Mouse (Mus musculus) hindbrain, embryonic 15.5 days (tissue): Measurements from ENCODE around the gene Dut. TPM values are rescaled to one million over a fixed set of nuclear protein-coding genes. Genes with fewer than 3 reads are reported as not detected.

Experiments
- ATAC-seq: fragments of 200-750 bp; cut with Nextera tagmentation; 2 replicates; pipeline ENCODE4 v1.8.0; 2017; ENCODE audit warnings: low read depth, moderate number of reproducible peaks, moderate TSS enrichment; ENCODE audit not compliant: low FRiP score
- H3K27ac ChIP-seq: fragments of 300-500 bp; sonication (generic); replicated peaks from 2 replicates; pipeline ENCODE4 v1.5.1; 2015; ENCODE audit warnings: mild to moderate bottlenecking, inconsistent platforms
- H3K27me3 ChIP-seq: fragments of 300-500 bp; sonication (generic); 2 replicates; pipeline ENCODE4 v1.6.1; 2015; ENCODE audit warnings: control low read depth, inconsistent platforms
- H3K36me3 ChIP-seq: fragments of 300-500 bp; sonication (generic); 2 replicates; pipeline ENCODE4 v1.6.1; 2015; ENCODE audit warnings: control low read depth, inconsistent platforms
- H3K4me1 ChIP-seq: fragments of 300-500 bp; sonication (generic); replicated peaks from 2 replicates; pipeline ENCODE4 v1.6.1; 2015; ENCODE audit warnings: control low read depth, inconsistent platforms
- H3K4me2 ChIP-seq: fragments of 300-500 bp; sonication (generic); 2 replicates; pipeline ENCODE4 v1.6.1; 2015; ENCODE audit warnings: moderate library complexity, mild to moderate bottlenecking, inconsistent platforms
- H3K4me3 ChIP-seq: fragments of 300-500 bp; sonication (generic); 2 replicates; pipeline ENCODE4 v1.5.1; 2015; ENCODE audit warnings: mild to moderate bottlenecking, inconsistent platforms
- H3K9ac ChIP-seq: fragments of 300-500 bp; sonication (generic); 2 replicates; pipeline ENCODE4 v1.6.1; 2015; ENCODE audit warnings: inconsistent platforms
- H3K9me3 ChIP-seq: fragments of 300-500 bp; sonication (generic); 2 replicates; pipeline ENCODE4 v1.6.1; 2016; ENCODE audit warnings: control low read depth, inconsistent platforms
- WGBS: fragments of 180-500 bp; shearing (Covaris S2); methylation state at CpG from one replicate; pipeline ENCODE4 v1.1.7; 2015; 5-methylcytosine and 5-hydroxymethylcytosine counted together
- polyA plus RNA-seq: library from polyadenylated mRNA; unstranded; fragments of >200 nt; fragmentation: Nextera tagmentation; extraction: Ambion mirVana; gene quantifications from 2 replicates; pipeline ENCODE4 v1.2.1, GENCODE M21; 2015

The Dut gene
- polyA plus RNA-seq, 1 experiment from 2014 or later, result 76.1 TPM

GRCm38 (mm10) chr2:125234049-125234448, 12.9 kb upstream of the Dut start:
- no peak for ATAC-seq
- WGBS, result 92% methylated on average over 2 of the region's 2 CpGs

DNA sequence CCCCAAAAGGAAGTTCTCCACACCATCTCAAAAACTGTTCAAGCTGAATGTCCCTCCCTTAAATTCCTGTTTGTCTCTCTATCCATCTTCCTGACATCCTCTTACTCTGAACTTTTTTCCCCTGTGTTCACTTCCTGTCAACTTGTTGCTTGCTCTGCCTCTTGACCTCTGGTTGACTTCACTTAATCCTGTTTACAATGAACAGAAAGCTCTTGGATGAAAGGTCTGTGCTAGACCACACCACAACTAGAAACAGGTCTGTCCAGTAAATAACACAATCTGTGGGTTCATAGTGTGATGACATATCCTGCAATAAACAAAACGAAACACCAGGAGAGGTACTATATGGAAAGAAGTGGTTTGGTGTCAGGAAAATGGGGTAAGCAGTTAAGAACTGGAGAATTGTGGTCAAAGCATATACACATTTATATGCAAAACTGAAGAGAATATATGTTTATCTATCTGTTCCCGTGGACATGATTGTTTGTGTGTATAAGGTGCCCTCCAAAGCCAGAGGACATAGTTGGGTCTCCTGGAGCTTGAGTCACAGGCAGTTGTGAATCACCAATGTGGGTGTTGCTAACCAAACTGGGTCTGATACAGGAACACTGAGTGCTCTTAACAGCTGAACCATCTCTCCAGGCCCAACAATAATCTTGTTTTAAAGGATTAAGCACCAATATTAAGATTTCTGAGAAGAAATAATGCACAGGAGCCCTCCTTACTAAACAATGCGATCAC, 1.3 kb upstream of the Dut start:
- H3K9ac ChIP-seq, result no peak overlapping the region

More at GRCm38 (mm10) chr2:125234049-125234448, 12.9 kb upstream of the Dut start:
- no peak overlapping the region for H3K4me2 ChIP-seq
- H3K9me3 ChIP-seq, result no peaks in the 10 kb centered on the region
- no peak overlapping the region for H3K4me3 ChIP-seq
- H3K27ac ChIP-seq, result no peak overlapping the region
- no peaks in the 10 kb centered on the region for H3K27me3 ChIP-seq
- H3K9ac ChIP-seq, result no peak overlapping the region
- no peaks in the 10 kb centered on the region for H3K36me3 ChIP-seq
- H3K4me1 ChIP-seq, result no peaks in the 10 kb centered on the region

GRCm38 (mm10) chr2:125246669-125247068, 321 bp upstream of the Dut start:
- Histone ChIP-seq H3K4me2 (peak overlapping the region; percentile 68), H3K27ac (peak overlapping the region; percentile 83), H3K4me3 (peak overlapping the region; percentile 63), H3K27me3 (no peaks in the 10 kb centered on the region), H3K36me3 (no peaks in the 10 kb centered on the region), H3K9me3 (no peaks in the 10 kb centered on the region), H3K9ac (peak overlapping the region; percentile 74), H3K4me1 (peaks cover 18% of the 10 kb centered on the region)
- 20% methylated on average over 9 of the region's 9 CpGs for WGBS
- no peak for ATAC-seq

More for the DNA sequence above, 1.3 kb upstream of the Dut start:
- Histone ChIP-seq H3K4me2 (no peak overlapping the region), H3K4me1 (peaks cover 18% of the 10 kb centered on the region), H3K27ac (no peak overlapping the region), H3K9me3 (no peaks in the 10 kb centered on the region), H3K27me3 (no peaks in the 10 kb centered on the region), H3K36me3 (no peaks in the 10 kb centered on the region), H3K4me3 (no peak overlapping the region)
- 95% methylated on average over 3 of the region's 3 CpGs for WGBS
- no peak for ATAC-seq

GRCm38 (mm10) chr2:125247962-125248235, 909 bp downstream of the Dut start:
- peak overlapping the region; percentile 63 for H3K4me3 ChIP-seq
- peak overlapping the region; percentile 74 for H3K9ac ChIP-seq
- H3K27me3 ChIP-seq, result no peaks in the 10 kb centered on the region
- H3K27ac ChIP-seq, result peak overlapping the region; percentile 83
- peak overlapping the region; percentile 68 for H3K4me2 ChIP-seq
- no peaks in the 10 kb centered on the region for H3K36me3 ChIP-seq
- under 1% methylated on average over 9 of the region's 9 CpGs for WGBS
- ATAC-seq, result no peak
- H3K4me1 ChIP-seq, result peaks cover 18% of the 10 kb centered on the region
- no peaks in the 10 kb centered on the region for H3K9me3 ChIP-seq

DNA sequence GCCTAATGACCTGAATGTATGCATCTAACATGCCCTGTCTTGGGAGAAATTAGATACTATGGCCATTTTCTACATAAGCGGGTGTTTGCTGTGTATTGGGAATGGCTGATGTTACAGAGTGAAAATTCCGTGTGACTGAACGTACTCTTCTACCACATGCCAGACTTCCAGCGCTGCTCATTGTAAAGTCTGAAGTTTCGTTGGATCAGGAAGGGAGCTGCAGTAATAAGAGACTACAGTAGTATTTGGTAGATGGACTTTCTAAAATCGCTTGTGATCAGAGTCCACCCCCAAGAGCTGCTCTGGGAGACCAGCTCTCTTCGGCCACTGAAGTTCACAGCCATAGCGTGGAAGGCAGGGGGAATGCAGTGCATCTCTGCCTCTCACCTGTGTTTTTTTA, 1.3 kb downstream of the Dut start:
- Histone ChIP-seq H3K4me2 (peak overlapping the region; percentile 68), H3K27ac (peak overlapping the region; percentile 83; the same call in 1 of the 2 replicates), H3K27me3 (no peaks in the 10 kb centered on the region), H3K9ac (peak overlapping the region; percentile 74), H3K4me1 (peaks cover 18% of the 10 kb centered on the region), H3K9me3 (no peaks in the 10 kb centered on the region), H3K36me3 (peaks cover under 1% of the 10 kb centered on the region; the same call in 1 of the 2 replicates), H3K4me3 (peak overlapping the region; percentile 63)
- 2% methylated on average over 8 of the region's 8 CpGs for WGBS
- no peak for ATAC-seq

- 91% methylated on average over 4 of the region's 4 CpGs for WGBS
- Histone ChIP-seq H3K4me2 (peak overlapping the region; percentile 68; the same call in 1 of the 2 replicates), H3K27ac (no peak overlapping the region), H3K27me3 (no peaks in the 10 kb centered on the region), H3K36me3 (peaks cover 11% of the 10 kb centered on the region), H3K9ac (no peak overlapping the region), H3K9me3 (no peaks in the 10 kb centered on the region), H3K4me3 (no peak overlapping the region), H3K4me1 (peaks cover 18% of the 10 kb centered on the region)
- no peak for ATAC-seq
Observed at GRCm38 (mm10) chr2:125249339-125249738, 2.3 kb downstream of the Dut start.

- no peak overlapping the region for H3K27ac ChIP-seq
- H3K27me3 ChIP-seq, result no peaks in the 10 kb centered on the region
- H3K9ac ChIP-seq, result no peak overlapping the region
- peaks cover 15% of the 10 kb centered on the region for H3K36me3 ChIP-seq
- ATAC-seq, result no peak
- H3K4me2 ChIP-seq, result no peak overlapping the region
- no peaks in the 10 kb centered on the region for H3K9me3 ChIP-seq
- WGBS, result 93% methylated on average over 4 of the region's 4 CpGs
- peaks cover 18% of the 10 kb centered on the region for H3K4me1 ChIP-seq
- H3K4me3 ChIP-seq, result no peak overlapping the region
Observed at GRCm38 (mm10) chr2:125249874-125250273, 2.9 kb downstream of the Dut start.

GRCm38 (mm10) chr2:125251781-125252180, 4.8 kb downstream of the Dut start:
- Histone ChIP-seq H3K27me3 (no peaks in the 10 kb centered on the region), H3K4me1 (peaks cover 14% of the 10 kb centered on the region), H3K27ac (no peak overlapping the region), H3K9ac (no peak overlapping the region), H3K4me2 (no peak overlapping the region), H3K4me3 (no peak overlapping the region), H3K9me3 (no peaks in the 10 kb centered on the region), H3K36me3 (peaks cover 15% of the 10 kb centered on the region)
- 92% methylated on average over 4 of the region's 4 CpGs for WGBS
- no peak for ATAC-seq

GRCm38 (mm10) chr2:125252275-125252674, 5.3 kb downstream of the Dut start:
- no peak for ATAC-seq
- H3K4me1 ChIP-seq, result peaks cover 14% of the 10 kb centered on the region

GRCm38 (mm10) chr2:125253699-125254098, 6.7 kb downstream of the Dut start:
- no peak for ATAC-seq
- Histone ChIP-seq H3K4me1 (peaks cover 8% of the 10 kb centered on the region), H3K9ac (no peak overlapping the region), H3K9me3 (no peaks in the 10 kb centered on the region), H3K27me3 (no peaks in the 10 kb centered on the region), H3K4me3 (no peak overlapping the region), H3K36me3 (peaks cover 29% of the 10 kb centered on the region), H3K27ac (no peak overlapping the region), H3K4me2 (no peak overlapping the region)
- 97% methylated on average over 6 of the region's 6 CpGs for WGBS

More at GRCm38 (mm10) chr2:125252275-125252674, 5.3 kb downstream of the Dut start:
- Histone ChIP-seq H3K9me3 (no peaks in the 10 kb centered on the region), H3K4me2 (no peak overlapping the region), H3K27me3 (no peaks in the 10 kb centered on the region), H3K27ac (no peak overlapping the region), H3K4me3 (no peak overlapping the region), H3K36me3 (peaks cover 19% of the 10 kb centered on the region), H3K9ac (no peak overlapping the region)
- 64% methylated on average over 2 of the region's 2 CpGs for WGBS

DNA sequence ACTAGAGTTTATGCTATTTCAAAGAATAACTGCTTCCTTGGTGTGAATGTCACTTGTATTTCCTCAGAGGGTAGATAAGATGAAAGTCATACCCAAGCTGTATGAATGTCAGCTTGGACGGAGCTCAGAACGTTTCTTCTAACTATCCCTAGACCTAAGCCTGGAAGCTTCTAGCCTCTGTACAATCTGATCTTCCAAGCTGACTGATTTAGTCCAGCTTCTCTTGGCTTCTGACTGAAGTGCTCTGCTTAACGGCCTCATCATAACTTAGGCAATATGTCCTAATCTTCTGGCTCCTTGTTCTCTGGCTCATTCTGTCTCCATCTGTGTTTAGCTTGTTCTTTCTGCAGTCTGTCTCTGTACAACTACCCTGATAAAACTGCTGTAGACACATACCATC, 7.6 kb downstream of the Dut start:
- no peaks in the 10 kb centered on the region for H3K9me3 ChIP-seq
- H3K4me3 ChIP-seq, result no peak overlapping the region
- ATAC-seq, result no peak
- no peak overlapping the region for H3K4me2 ChIP-seq
- H3K27me3 ChIP-seq, result no peaks in the 10 kb centered on the region
- no peak overlapping the region for H3K27ac ChIP-seq
- WGBS, result 89% methylated on average over 3 of the region's 3 CpGs
- no peak overlapping the region for H3K9ac ChIP-seq
- no peaks in the 10 kb centered on the region for H3K4me1 ChIP-seq
- peaks cover 29% of the 10 kb centered on the region for H3K36me3 ChIP-seq

DNA sequence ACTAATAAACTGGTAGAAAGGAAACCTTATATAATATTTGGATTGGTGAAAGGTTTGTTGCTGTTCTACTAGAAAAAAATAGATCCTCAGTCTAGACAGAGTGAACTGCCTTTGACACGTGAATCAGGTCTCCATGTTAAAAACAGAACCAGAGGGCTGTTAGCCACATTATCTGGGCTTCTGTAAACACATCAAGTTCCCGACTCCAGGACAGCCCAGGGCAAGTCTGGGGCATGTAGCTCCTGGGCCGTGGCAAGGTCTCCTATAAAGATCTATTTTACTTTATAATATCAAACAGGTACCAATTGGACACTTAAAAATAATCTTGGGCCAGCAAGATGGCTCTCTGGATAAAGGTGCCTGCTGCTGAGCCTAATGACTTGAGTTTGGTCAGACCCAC, 8.9 kb downstream of the Dut start:
- no peak overlapping the region for H3K4me3 ChIP-seq
- no peak overlapping the region for H3K9ac ChIP-seq
- no peak for ATAC-seq
- H3K27me3 ChIP-seq, result no peaks in the 10 kb centered on the region
- H3K4me2 ChIP-seq, result no peak overlapping the region
- peaks cover 29% of the 10 kb centered on the region for H3K36me3 ChIP-seq
- no peak overlapping the region for H3K27ac ChIP-seq
- no peaks in the 10 kb centered on the region for H3K4me1 ChIP-seq
- WGBS, result 87% methylated on average over 3 of the region's 3 CpGs
- H3K9me3 ChIP-seq, result no peaks in the 10 kb centered on the region
